Mouse (Mus musculus): ENCODE data around the gene Chic2.

DNA sequence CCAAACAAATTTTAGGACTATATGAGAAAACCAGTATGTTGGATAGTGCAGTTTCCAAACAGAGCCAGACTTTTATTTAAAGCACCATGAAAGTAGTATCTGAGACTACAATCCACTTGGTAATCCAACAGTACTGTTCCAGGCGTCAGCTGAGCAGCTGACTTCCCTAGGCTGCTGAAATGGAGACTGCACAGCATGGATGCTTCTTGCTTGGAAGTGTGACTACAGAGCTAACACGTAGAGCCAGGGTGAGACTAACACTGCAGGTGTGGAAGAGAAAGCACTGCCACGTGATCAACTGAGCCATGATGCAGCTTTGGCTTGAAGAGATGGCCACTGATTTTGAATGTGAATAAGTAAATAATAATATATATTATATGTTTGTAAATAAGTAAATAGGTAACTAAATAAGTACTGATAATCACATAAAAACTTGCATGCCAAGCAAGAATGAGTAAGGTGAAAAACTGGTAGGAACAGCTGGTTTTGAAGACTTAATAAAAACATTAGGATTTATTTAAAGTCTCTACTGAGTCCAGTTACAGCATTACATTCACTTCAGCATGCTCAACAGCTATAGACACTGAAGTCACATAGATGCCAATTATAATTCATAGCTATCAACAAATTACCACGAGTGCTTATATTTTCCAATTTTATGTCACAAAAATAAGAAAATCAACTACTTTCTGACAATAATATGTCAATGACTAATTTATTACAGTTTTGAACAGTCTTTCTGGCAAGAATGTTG lies 32.4 kb downstream of the Chic2 start:
- TF ChIP-seq POLR2A (IDR thresholded peaks at IDR 0.05; ENCODE audit: control insufficient read depth, extremely low read depth, insufficient read depth, low read length, poor library complexity): no peak
- no peak for TF ChIP-seq CTCF (IDR thresholded peaks at IDR 0.05; ENCODE audit: borderline replicate concordance, control insufficient read depth, extremely low read depth, insufficient read depth, low read length, poor library complexity)
